Mouse (Mus musculus) liver, embryonic 16.5 days (tissue): Measurements from ENCODE around the gene 3110009E18Rik. TPM values are rescaled to one million over a fixed set of nuclear protein-coding genes. Genes with fewer than 3 reads are reported as not detected.
"Not testable (repeated sequence)": the region's sequence is repeated elsewhere in the genome, so short reads cannot be mapped to it uniquely, and the experiment has no call there.

Experiments used
- ATAC-seq: fragments of 200-750 bp; cut with Nextera tagmentation; 2 replicates; pipeline ENCODE4 v1.8.0; 2017; ENCODE audit warnings: low read depth, mild to moderate bottlenecking, moderate number of reproducible peaks, moderate library complexity
- H3K27ac ChIP-seq: fragments of 300-500 bp; sonication (generic); 2 replicates; pipeline ENCODE4 v1.5.1; 2014; ENCODE audit warnings: mild to moderate bottlenecking, low read length
- H3K27me3 ChIP-seq: fragments of 300-500 bp; sonication (generic); 2 replicates; pipeline ENCODE4 v1.6.1; 2014; ENCODE audit warnings: low read depth, low read length, mixed read lengths; ENCODE audit not compliant: control insufficient read depth, insufficient read depth
- H3K36me3 ChIP-seq: fragments of 300-500 bp; sonication (generic); 2 replicates; pipeline ENCODE4 v1.6.1; 2014; ENCODE audit warnings: mild to moderate bottlenecking; ENCODE audit not compliant: control insufficient read depth, insufficient read depth
- H3K4me1 ChIP-seq: fragments of 300-500 bp; sonication (generic); 2 replicates; pipeline ENCODE4 v1.6.1; 2014; ENCODE audit warnings: low read depth, low read length, mixed read lengths; ENCODE audit not compliant: control insufficient read depth
- H3K4me2 ChIP-seq: fragments of 300-500 bp; sonication (generic); 2 replicates; pipeline ENCODE4 v1.6.1; 2014; ENCODE audit warnings: low read depth, low read length, mixed read lengths
- H3K4me3 ChIP-seq: fragments of 300-500 bp; sonication (generic); 2 replicates; pipeline ENCODE4 v1.5.1; 2014; ENCODE audit warnings: low read depth, mild to moderate bottlenecking, low read length
- H3K9ac ChIP-seq: fragments of 300-500 bp; sonication (generic); 2 replicates; pipeline ENCODE4 v1.6.1; 2014; ENCODE audit warnings: low read depth, low read length
- H3K9me3 ChIP-seq: fragments of 300-500 bp; sonication (generic); replicated peaks from 2 replicates; pipeline ENCODE4 v1.6.1; 2016; ENCODE audit warnings: low read length; ENCODE audit not compliant: control insufficient read depth
- WGBS: fragments of 180-500 bp; shearing (Covaris S2); extraction: QIAGEN DNeasy Blood & Tissue Kit; methylation state at CpG from one replicate; pipeline ENCODE4 v1.1.7; 2014; ENCODE audit not compliant: insufficient replicate concordance; 5-methylcytosine and 5-hydroxymethylcytosine counted together
- polyA plus RNA-seq: library from polyadenylated mRNA; unstranded; fragments of >200 nt; fragmentation: Nextera tagmentation; extraction: Ambion mirVana; gene quantifications from 2 replicates; pipeline ENCODE4 v1.2.1, GENCODE M21; 2015

Gene 3110009E18Rik
- polyA plus RNA-seq, 1 experiment from 2014 or later, result 4.8 TPM

DNA sequence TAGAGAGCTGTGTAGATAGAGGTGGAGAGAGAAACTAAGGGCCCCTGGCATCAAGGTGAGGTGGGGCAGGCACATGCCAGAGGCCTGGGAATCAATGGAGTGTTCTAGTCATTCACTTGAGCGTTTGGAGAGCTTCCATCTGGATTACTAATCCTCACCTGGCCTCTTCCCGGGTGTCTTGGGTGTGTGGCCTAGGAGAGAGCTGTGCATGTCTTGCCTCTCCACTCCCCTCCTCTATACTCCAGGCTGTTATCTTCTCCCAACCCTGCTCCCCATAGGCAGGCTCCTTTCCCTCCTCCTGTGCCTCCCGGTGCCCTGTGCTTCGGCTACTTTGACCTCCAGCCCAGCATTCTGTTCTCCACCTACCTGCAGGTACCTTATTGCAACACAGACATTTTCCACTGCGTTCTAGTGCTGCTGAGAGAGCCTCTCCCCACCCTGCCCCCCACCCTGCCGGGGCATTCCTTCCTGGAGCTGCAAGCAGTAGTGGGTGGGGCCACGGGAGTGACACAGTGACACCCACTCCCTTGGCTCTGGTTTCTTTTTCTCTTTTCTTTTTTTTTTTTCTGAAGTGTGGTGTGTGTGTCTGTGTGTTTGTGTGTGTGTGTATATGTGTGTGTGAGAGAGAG, 37.9 kb upstream of the 3110009E18Rik start:
- Histone ChIP-seq H3K9ac (no peak overlapping the region), H3K27ac (peak overlapping the region; percentile 32; the same call in 1 of the 2 replicates), H3K4me1 (no peaks in the 10 kb centered on the region; the same call in 1 of the 2 replicates), H3K4me3 (no peak overlapping the region), H3K36me3 (no peaks in the 10 kb centered on the region), H3K9me3 (no peaks in the 10 kb centered on the region), H3K4me2 (no peak overlapping the region), H3K27me3 (no peaks in the 10 kb centered on the region)
- 24% methylated on average over 7 of the region's 7 CpGs for WGBS
- ATAC-seq, result peak; percentile 81

DNA sequence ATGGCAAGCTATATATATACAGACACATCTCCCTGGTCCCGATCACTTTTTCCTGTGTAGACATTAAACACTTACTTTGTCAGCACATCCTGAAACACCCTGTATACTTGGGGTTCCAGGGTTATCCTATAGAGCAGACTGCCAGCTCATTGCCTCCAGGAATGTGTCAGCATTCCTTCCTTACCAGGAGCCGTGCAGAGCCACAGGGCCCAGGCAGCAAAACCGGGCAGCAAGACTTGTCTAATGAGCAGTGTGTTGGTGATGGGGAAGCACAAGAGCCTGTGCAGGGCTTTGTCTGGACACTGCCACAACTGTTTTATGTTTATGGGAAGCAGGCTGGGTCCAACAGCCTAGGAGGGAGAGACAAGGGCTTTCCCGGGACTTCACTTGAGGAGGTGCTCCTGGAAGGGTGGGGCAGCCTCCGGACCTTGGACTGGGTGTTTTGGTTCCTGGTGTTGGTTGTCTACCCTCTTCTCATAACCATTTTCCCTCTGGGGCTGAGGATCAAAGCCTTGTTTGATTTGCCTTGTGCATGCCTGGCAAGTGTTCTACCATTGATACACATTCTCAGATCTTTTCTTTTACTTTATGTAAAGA, 37.0 kb upstream of the 3110009E18Rik start:
- Histone ChIP-seq H3K4me1 (no peaks in the 10 kb centered on the region; the same call in 1 of the 2 replicates), H3K9ac (no peak overlapping the region), H3K4me2 (no peak overlapping the region), H3K36me3 (no peaks in the 10 kb centered on the region), H3K27ac (no peak overlapping the region), H3K27me3 (no peaks in the 10 kb centered on the region), H3K4me3 (no peak overlapping the region), H3K9me3 (no peaks in the 10 kb centered on the region)
- WGBS, result 52% methylated on average over 5 of the region's 5 CpGs
- no peak for ATAC-seq

DNA sequence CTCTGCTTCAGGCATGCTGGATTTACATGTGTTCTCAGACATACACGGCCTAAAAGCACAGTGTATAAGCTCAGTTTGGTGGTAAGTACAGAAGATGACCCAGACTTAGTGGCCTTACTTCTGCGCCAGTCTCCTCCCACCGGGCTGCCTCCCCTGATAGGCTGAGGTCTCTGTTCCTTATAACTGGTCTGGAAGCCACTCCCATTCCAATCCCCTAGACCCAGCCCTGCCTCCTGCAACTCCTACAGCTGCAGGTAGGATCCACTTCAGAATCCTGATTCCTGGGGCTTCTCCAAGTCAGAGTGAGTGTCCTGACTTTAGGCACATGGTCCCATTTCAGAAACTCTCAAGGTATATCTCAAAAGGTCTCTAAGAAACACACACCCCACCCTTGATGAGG, 35.3 kb upstream of the 3110009E18Rik start:
- H3K9ac ChIP-seq, result no peak overlapping the region
- ATAC-seq, result no peak

DNA sequence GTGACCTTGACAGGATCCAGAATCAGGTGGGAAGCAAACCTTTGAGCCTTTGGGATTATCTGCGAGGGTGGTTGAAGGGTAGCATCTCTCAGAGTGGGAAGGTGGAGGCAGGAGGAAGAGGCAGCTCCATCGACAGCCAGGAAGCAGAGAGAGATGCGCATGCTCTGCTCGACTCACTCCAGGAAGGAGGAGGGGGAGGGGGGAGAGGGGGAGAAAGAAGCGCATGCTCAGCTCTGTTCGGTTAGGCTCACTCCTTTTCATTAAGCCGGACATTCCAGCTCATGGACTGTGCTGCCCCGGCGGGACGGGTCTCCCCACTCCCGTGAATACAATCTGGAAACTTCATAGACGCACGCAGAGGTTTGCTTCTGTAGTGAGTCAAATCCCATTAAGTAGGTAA, 34.3 kb upstream of the 3110009E18Rik start:
- 60% methylated on average over 13 of the region's 13 CpGs for WGBS
- Histone ChIP-seq H3K9me3 (no peaks in the 10 kb centered on the region), H3K4me3 (no peak overlapping the region), H3K27ac (no peak overlapping the region), H3K4me2 (no peak overlapping the region), H3K9ac (no peak overlapping the region), H3K4me1 (no peaks in the 10 kb centered on the region; the same call in 1 of the 2 replicates), H3K36me3 (no peaks in the 10 kb centered on the region), H3K27me3 (no peaks in the 10 kb centered on the region)
- no peak for ATAC-seq

More for the DNA sequence above, 35.3 kb upstream of the 3110009E18Rik start:
- Histone ChIP-seq H3K36me3 (no peaks in the 10 kb centered on the region), H3K4me2 (no peak overlapping the region), H3K27ac (no peak overlapping the region), H3K4me1 (no peaks in the 10 kb centered on the region; the same call in 1 of the 2 replicates), H3K9me3 (no peaks in the 10 kb centered on the region), H3K4me3 (no peak overlapping the region), H3K27me3 (no peaks in the 10 kb centered on the region)
- 50% methylated on average over 3 of the region's 3 CpGs for WGBS

DNA sequence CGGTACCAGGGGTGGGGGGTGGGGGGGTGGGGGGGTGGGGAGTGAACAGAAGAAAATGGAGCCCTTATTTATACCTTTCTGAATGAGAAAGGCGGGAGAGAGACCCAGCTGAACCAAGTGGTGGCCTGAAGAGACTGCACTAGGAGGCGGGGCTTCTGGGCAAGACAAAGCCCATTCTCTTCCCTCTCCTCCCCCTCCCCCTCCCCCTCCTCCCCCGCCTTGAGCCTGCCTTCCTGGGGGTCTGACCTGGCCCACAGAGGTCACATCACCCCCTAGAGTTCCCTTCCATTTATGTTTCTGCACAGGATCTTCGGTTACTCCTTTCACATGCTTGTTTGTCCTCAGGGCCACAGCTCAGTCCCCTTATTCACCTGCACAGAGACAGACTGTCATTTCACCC, 31.8 kb upstream of the 3110009E18Rik start:
- no peak for ATAC-seq
- Histone ChIP-seq H3K9ac (no peak overlapping the region), H3K27me3 (no peaks in the 10 kb centered on the region), H3K4me2 (no peak overlapping the region), H3K4me3 (no peak overlapping the region), H3K36me3 (no peaks in the 10 kb centered on the region), H3K4me1 (no peaks in the 10 kb centered on the region; the same call in 1 of the 2 replicates), H3K9me3 (no peaks in the 10 kb centered on the region), H3K27ac (no peak overlapping the region)
- 24% methylated on average over 5 of the region's 5 CpGs for WGBS

DNA sequence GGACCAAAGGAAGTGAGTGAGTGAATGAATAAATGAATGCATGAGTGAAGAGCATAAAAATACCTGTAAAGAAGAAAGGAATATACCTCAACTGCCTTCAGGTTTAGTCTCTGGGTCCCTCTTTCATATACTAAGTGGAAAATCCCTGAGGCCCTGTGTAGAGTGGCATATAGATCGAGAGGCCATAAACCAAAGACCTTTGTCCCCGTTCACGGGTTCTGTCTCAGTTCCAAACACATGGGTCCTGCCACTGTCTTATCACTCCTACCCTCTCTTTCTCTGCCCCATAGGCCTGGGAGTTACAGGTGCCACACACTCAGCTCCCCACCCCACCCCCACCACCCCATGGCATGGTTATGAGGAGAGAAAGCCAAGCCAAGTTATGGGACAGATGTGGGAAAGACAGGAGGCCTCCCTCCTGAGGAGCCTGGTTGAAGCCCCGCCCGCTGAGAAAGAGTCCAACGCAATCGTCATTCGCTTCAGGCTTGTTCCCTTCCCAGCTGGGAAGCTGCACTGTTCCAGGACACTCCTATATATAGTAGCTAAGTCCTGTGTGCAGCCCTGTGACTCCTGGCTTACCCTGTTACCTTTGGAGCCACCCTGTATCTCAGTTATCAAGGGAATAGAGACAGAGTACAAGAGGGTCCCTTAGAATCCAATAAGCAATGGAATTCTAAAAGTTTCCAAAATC, 30.0 kb upstream of the 3110009E18Rik start:
- no peaks in the 10 kb centered on the region for H3K27me3 ChIP-seq
- WGBS, result 71% methylated on average over 8 of the region's 8 CpGs
- no peak overlapping the region for H3K4me2 ChIP-seq
- no peak overlapping the region for H3K27ac ChIP-seq
- no peaks in the 10 kb centered on the region for H3K9me3 ChIP-seq
- H3K4me3 ChIP-seq, result no peak overlapping the region
- no peak overlapping the region for H3K9ac ChIP-seq
- no peaks in the 10 kb centered on the region for H3K4me1 ChIP-seq
- no peak for ATAC-seq
- no peaks in the 10 kb centered on the region for H3K36me3 ChIP-seq

DNA sequence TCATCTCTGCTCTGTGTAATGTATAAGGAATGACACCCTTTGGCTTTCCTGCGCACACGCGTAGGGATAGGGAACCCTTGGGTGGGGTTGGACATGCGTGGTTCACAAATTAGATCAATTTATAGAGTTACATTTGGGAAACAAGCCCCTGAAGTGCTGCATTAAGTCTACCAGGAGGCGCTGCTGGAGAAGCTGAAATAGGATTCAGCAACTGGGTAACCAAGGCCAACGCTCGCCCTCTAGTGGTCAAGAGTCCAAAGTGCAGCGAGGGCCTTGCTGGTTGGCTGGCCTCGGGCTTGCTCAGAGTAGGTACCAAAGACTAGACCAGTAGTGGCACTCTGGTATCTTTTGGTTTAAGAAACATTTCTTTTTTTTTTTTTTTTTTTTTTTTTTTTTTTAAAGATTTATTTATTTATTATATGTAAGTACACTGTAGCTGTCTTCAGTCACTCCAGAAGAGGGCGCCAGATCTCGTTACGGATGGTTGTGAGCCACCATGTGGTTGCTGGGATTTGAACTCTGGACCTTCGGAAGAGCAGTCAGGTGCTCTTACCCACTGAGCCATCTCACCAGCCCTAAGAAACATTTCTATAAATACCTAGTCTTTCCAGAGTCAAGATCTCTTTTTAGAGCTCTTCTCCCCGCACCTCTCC, 27.4 kb upstream of the 3110009E18Rik start:
- not testable (repeated sequence) for H3K9me3 ChIP-seq, H3K27ac ChIP-seq, H3K9ac ChIP-seq, H3K27me3 ChIP-seq, H3K36me3 ChIP-seq, H3K4me2 ChIP-seq, H3K4me1 ChIP-seq, H3K4me3 ChIP-seq
- peak; percentile 45; the same call in 1 of the 2 replicates for ATAC-seq
- 44% methylated on average over 11 of the region's 14 CpGs for WGBS

DNA sequence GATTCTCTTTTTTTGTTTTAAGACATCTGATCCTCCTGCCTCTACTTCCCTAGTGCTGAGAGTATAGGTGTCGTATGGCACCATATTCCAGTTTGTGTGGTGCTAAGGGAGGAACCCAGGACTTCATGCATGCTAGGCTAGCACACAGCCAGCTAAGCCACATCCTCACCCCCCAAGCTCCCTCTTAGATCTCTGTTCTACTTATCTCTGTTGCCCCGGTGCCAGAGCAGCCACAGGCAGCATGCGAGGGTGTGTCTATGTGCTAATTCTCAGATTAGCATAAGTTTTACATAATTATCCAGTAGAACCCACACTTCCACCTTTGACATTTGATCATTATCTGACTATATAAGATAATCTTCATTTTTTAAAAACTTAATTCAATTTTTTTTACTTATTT, 26.1 kb upstream of the 3110009E18Rik start:
- H3K36me3 ChIP-seq, result no peaks in the 10 kb centered on the region
- no peak overlapping the region for H3K9ac ChIP-seq
- no peak overlapping the region for H3K27ac ChIP-seq
- H3K4me1 ChIP-seq, result peaks cover 2% of the 10 kb centered on the region; the same call in 1 of the 2 replicates
- no peak for ATAC-seq
- 29% methylated on average over 3 of the region's 3 CpGs for WGBS
- no peak overlapping the region for H3K4me3 ChIP-seq
- H3K27me3 ChIP-seq, result no peaks in the 10 kb centered on the region
- H3K9me3 ChIP-seq, result no peaks in the 10 kb centered on the region
- H3K4me2 ChIP-seq, result no peak overlapping the region
